Mouse (Mus musculus) liver, embryonic 16.5 days (tissue): ENCODE measurements around the gene Rwdd2a. TPM values are rescaled to one million over a fixed set of nuclear protein-coding genes. Genes with fewer than 3 reads are reported as not detected.
"Not testable (repeated sequence)": the region's sequence is repeated elsewhere in the genome, so short reads cannot be mapped to it uniquely, and the experiment has no call there.

Experiments
- ATAC-seq: fragments of 200-750 bp; cut with Nextera tagmentation; 2 replicates; pipeline ENCODE4 v1.8.0; 2017; ENCODE audit warnings: low read depth, mild to moderate bottlenecking, moderate number of reproducible peaks, moderate library complexity
- H3K27ac ChIP-seq: fragments of 300-500 bp; sonication (generic); 2 replicates; pipeline ENCODE4 v1.5.1; 2014; ENCODE audit warnings: mild to moderate bottlenecking, low read length
- H3K27me3 ChIP-seq: fragments of 300-500 bp; sonication (generic); 2 replicates; pipeline ENCODE4 v1.6.1; 2014; ENCODE audit warnings: low read depth, low read length, mixed read lengths; ENCODE audit not compliant: control insufficient read depth, insufficient read depth
- H3K36me3 ChIP-seq: fragments of 300-500 bp; sonication (generic); 2 replicates; pipeline ENCODE4 v1.6.1; 2014; ENCODE audit warnings: mild to moderate bottlenecking; ENCODE audit not compliant: control insufficient read depth, insufficient read depth
- H3K4me1 ChIP-seq: fragments of 300-500 bp; sonication (generic); 2 replicates; pipeline ENCODE4 v1.6.1; 2014; ENCODE audit warnings: low read depth, low read length, mixed read lengths; ENCODE audit not compliant: control insufficient read depth
- H3K4me2 ChIP-seq: fragments of 300-500 bp; sonication (generic); 2 replicates; pipeline ENCODE4 v1.6.1; 2014; ENCODE audit warnings: low read depth, low read length, mixed read lengths
- H3K4me3 ChIP-seq: fragments of 300-500 bp; sonication (generic); 2 replicates; pipeline ENCODE4 v1.5.1; 2014; ENCODE audit warnings: low read depth, mild to moderate bottlenecking, low read length
- H3K9ac ChIP-seq: fragments of 300-500 bp; sonication (generic); 2 replicates; pipeline ENCODE4 v1.6.1; 2014; ENCODE audit warnings: low read depth, low read length
- H3K9me3 ChIP-seq: fragments of 300-500 bp; sonication (generic); replicated peaks from 2 replicates; pipeline ENCODE4 v1.6.1; 2016; ENCODE audit warnings: low read length; ENCODE audit not compliant: control insufficient read depth
- WGBS: fragments of 180-500 bp; shearing (Covaris S2); extraction: QIAGEN DNeasy Blood & Tissue Kit; methylation state at CpG from one replicate; pipeline ENCODE4 v1.1.7; 2014; ENCODE audit not compliant: insufficient replicate concordance; 5-methylcytosine and 5-hydroxymethylcytosine counted together
- polyA plus RNA-seq: library from polyadenylated mRNA; unstranded; fragments of >200 nt; fragmentation: Nextera tagmentation; extraction: Ambion mirVana; gene quantifications from 2 replicates; pipeline ENCODE4 v1.2.1, GENCODE M21; 2015

Gene Rwdd2a
- polyA plus RNA-seq, 1 experiment from 2014 or later: 0.97 TPM

GRCm38 (mm10) chr9:86575178-86575577, 3.4 kb downstream of the Rwdd2a start:
- ATAC-seq: no peak
- no peaks in the 10 kb centered on the region for H3K9me3 ChIP-seq
- H3K9ac ChIP-seq: no peak overlapping the region
- no peak overlapping the region for H3K4me3 ChIP-seq
- H3K27me3 ChIP-seq: no peaks in the 10 kb centered on the region
- peaks cover 11% of the 10 kb centered on the region for H3K4me1 ChIP-seq
- H3K4me2 ChIP-seq: no peak overlapping the region
- 66% methylated on average over 6 of the region's 6 CpGs for WGBS
- H3K27ac ChIP-seq: no peak overlapping the region
- no peaks in the 10 kb centered on the region for H3K36me3 ChIP-seq

- Histone ChIP-seq H3K27me3 (no peaks in the 10 kb centered on the region), H3K4me2 (no peak overlapping the region), H3K27ac (no peak overlapping the region), H3K9me3 (no peaks in the 10 kb centered on the region), H3K9ac (no peak overlapping the region), H3K4me3 (no peak overlapping the region), H3K4me1 (no peaks in the 10 kb centered on the region), H3K36me3 (no peaks in the 10 kb centered on the region)
- no peak for ATAC-seq
- WGBS: 17% methylated on average over 10 of the region's 10 CpGs
Measured at GRCm38 (mm10) chr9:86579657-86580056, 7.9 kb downstream of the Rwdd2a start.

GRCm38 (mm10) chr9:86583740-86584139, 11.9 kb downstream of the Rwdd2a start:
- ATAC-seq: no peak
- H3K27ac ChIP-seq: no peak overlapping the region
- H3K9ac ChIP-seq: no peak overlapping the region
- no peak overlapping the region for H3K4me3 ChIP-seq
- 43% methylated on average over 3 of the region's 3 CpGs for WGBS
- no peaks in the 10 kb centered on the region for H3K27me3 ChIP-seq
- H3K4me2 ChIP-seq: no peak overlapping the region
- no peaks in the 10 kb centered on the region for H3K4me1 ChIP-seq
- H3K36me3 ChIP-seq: no peaks in the 10 kb centered on the region
- H3K9me3 ChIP-seq: no peaks in the 10 kb centered on the region

- Histone ChIP-seq H3K4me2 (no peak overlapping the region), H3K9me3 (no peaks in the 10 kb centered on the region), H3K36me3 (no peaks in the 10 kb centered on the region), H3K4me1 (no peaks in the 10 kb centered on the region), H3K9ac (no peak overlapping the region), H3K27me3 (no peaks in the 10 kb centered on the region), H3K4me3 (no peak overlapping the region), H3K27ac (no peak overlapping the region)
- no peak for ATAC-seq
- WGBS: 69% methylated on average over 11 of the region's 11 CpGs
Measured at GRCm38 (mm10) chr9:86587019-86587795, 15.4 kb downstream of the Rwdd2a start.

GRCm38 (mm10) chr9:86592676-86593668, 21.2 kb downstream of the Rwdd2a start:
- Histone ChIP-seq H3K9ac (no peak overlapping the region), H3K9me3 (no peaks in the 10 kb centered on the region), H3K4me3 (no peak overlapping the region), H3K4me1 (no peaks in the 10 kb centered on the region), H3K27me3 (no peaks in the 10 kb centered on the region), H3K36me3 (no peaks in the 10 kb centered on the region), H3K4me2 (no peak overlapping the region), H3K27ac (no peak overlapping the region)
- 63% methylated on average over 19 of the region's 19 CpGs for WGBS
- ATAC-seq: no peak

- not testable (repeated sequence) for H3K9ac ChIP-seq, H3K27ac ChIP-seq, H3K27me3 ChIP-seq, H3K36me3 ChIP-seq, H3K4me1 ChIP-seq, H3K9me3 ChIP-seq, ATAC-seq, H3K4me2 ChIP-seq, H3K4me3 ChIP-seq
- WGBS: 45% methylated on average over 9 of the region's 10 CpGs
Measured at GRCm38 (mm10) chr9:86594357-86594767, 22.6 kb downstream of the Rwdd2a start.

- H3K4me2 ChIP-seq, H3K36me3 ChIP-seq, H3K9me3 ChIP-seq, ATAC-seq, H3K4me3 ChIP-seq, H3K9ac ChIP-seq, H3K4me1 ChIP-seq, H3K27ac ChIP-seq, H3K27me3 ChIP-seq: not testable (repeated sequence)
Measured at GRCm38 (mm10) chr9:86596983-86597382, 25.2 kb downstream of the Rwdd2a start.

GRCm38 (mm10) chr9:86599723-86600303, 28.0 kb downstream of the Rwdd2a start:
- 43% methylated on average over 8 of the region's 8 CpGs for WGBS
- H3K4me1 ChIP-seq: no peaks in the 10 kb centered on the region
- no peaks in the 10 kb centered on the region for H3K9me3 ChIP-seq
- H3K27me3 ChIP-seq: no peaks in the 10 kb centered on the region
- no peak overlapping the region for H3K9ac ChIP-seq
- no peak for ATAC-seq
- no peak overlapping the region for H3K4me2 ChIP-seq
- no peaks in the 10 kb centered on the region for H3K36me3 ChIP-seq
- H3K4me3 ChIP-seq: no peak overlapping the region
- no peak overlapping the region for H3K27ac ChIP-seq
